Mouse (Mus musculus) cortical plate, adult 2 months (tissue): Measurements from ENCODE around the gene Plekhh2.

Experiments
- CTCF ChIP-seq: fragments of 200-500 bp; IDR thresholded peaks from 2 replicates; pipeline ENCODE4 v1.5.1; 2011; ENCODE audit warnings: mild to moderate bottlenecking, control low read depth, low read length; ENCODE audit not compliant: insufficient read depth; ENCODE audit errors: extremely low read depth
- POLR2A ChIP-seq: fragments of 200-500 bp; IDR thresholded peaks from 2 replicates; pipeline ENCODE4 v1.6.1; 2011; ENCODE audit warnings: mild to moderate bottlenecking, low read length, control low read depth; ENCODE audit not compliant: insufficient read depth; ENCODE audit errors: extremely low read depth

DNA sequence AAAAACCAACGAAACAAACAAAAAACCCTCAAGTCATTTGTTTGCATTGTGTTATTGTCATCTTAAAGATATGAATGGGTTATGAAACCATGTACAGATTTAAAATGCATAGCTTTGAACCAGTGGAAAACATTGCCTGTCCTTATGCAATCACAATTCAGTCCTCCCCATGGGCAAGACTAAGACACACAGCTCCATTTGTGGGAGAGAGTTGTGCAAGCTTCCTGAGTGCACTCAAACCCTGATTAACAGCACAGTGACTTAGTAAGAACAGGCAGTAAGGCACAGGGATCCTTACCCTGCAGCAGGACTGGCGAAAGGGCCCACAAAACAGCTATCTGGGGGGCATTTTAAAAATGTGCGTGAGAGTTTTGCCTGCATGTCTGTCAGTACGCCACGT, 34.5 kb upstream of the Plekhh2 start:
- TF ChIP-seq CTCF (no peak), POLR2A (no peak)
